Mouse (Mus musculus) liver, embryonic 12.5 days (tissue): ENCODE results near the gene Tmod2. TPM values are rescaled to one million over a fixed set of nuclear protein-coding genes. Genes with fewer than 3 reads are reported as not detected.

Source experiments
- ATAC-seq: fragments of 200-750 bp; cut with Nextera tagmentation; 2 replicates; pipeline ENCODE4 v1.8.0; 2017; ENCODE audit warnings: moderate number of reproducible peaks, mild to moderate bottlenecking, moderate library complexity
- H3K27ac ChIP-seq: fragments of 300-500 bp; sonication (generic); 2 replicates; pipeline ENCODE4 v1.5.1; 2016; ENCODE audit warnings: mild to moderate bottlenecking
- H3K27me3 ChIP-seq: fragments of 300-500 bp; sonication (generic); replicated peaks from 2 replicates; pipeline ENCODE4 v1.6.1; 2016; ENCODE audit warnings: mild to moderate bottlenecking, moderate library complexity
- H3K36me3 ChIP-seq: fragments of 300-500 bp; sonication (generic); 2 replicates; pipeline ENCODE4 v1.6.1; 2016; ENCODE audit warnings: mild to moderate bottlenecking, moderate library complexity
- H3K4me1 ChIP-seq: fragments of 300-500 bp; sonication (generic); 2 replicates; pipeline ENCODE4 v1.6.1; 2016
- H3K4me2 ChIP-seq: fragments of 300-500 bp; sonication (generic); 2 replicates; pipeline ENCODE4 v1.6.1; 2016; ENCODE audit warnings: mild to moderate bottlenecking, moderate library complexity
- H3K4me3 ChIP-seq: fragments of 300-500 bp; sonication (generic); 2 replicates; pipeline ENCODE4 v1.5.1; 2016; ENCODE audit warnings: mild to moderate bottlenecking, moderate library complexity
- H3K9ac ChIP-seq: fragments of 300-500 bp; sonication (generic); 2 replicates; pipeline ENCODE4 v1.6.1; 2016; ENCODE audit warnings: mild to moderate bottlenecking, moderate library complexity
- H3K9me3 ChIP-seq: fragments of 300-500 bp; sonication (generic); replicated peaks from 2 replicates; pipeline ENCODE4 v1.6.1; 2016; ENCODE audit warnings: mild to moderate bottlenecking, moderate library complexity
- WGBS: fragments of 180-500 bp; shearing (Covaris S2); methylation state at CpG from one replicate; pipeline ENCODE4 v1.1.7; 2016; ENCODE audit not compliant: insufficient replicate concordance; 5-methylcytosine and 5-hydroxymethylcytosine counted together
- polyA plus RNA-seq: library from polyadenylated mRNA; unstranded; fragments of >200 nt; fragmentation: Nextera tagmentation; extraction: Ambion mirVana; gene quantifications from 2 replicates; pipeline ENCODE4 v1.2.1, GENCODE M21; 2016

The Tmod2 gene
- polyA plus RNA-seq, 1 experiment from 2014 or later = 0.69 TPM

DNA sequence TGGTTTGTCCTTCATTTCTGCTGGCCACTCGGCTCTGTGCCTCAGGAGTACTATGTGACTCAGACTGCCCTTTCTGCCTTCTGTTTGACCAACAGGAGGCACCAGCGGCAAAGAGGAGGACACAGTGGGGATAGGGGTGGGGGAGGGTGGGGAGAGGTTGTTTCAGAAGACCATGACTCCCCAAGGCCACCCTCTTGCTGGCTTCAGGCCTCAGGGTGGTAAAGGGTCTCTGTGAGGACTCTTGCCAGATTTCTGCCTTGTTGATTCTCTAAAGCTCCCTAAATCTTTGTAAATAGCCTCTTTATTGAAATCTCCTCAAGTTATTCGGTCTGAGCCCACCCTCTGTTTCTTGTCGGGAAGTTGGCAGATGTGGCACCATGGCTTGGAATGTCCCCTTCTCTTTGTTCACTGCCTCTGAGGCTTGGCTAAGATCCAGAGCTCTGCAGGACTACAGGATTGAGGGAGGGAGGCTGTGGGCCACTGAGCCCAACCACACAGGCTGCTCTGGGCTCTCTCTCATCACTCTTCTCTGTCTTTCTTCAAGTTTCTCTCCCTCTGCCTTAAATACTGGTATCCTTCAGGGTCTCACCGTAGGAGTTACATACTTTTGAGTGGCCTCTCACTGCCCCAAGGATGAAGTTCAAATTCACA lies 11.8 kb downstream of the Tmod2 start:
- Histone ChIP-seq H3K9ac (no peak overlapping the region), H3K27ac (no peak overlapping the region), H3K4me1 (no peaks in the 10 kb centered on the region), H3K4me3 (no peak overlapping the region), H3K36me3 (no peaks in the 10 kb centered on the region), H3K27me3 (0 out of 2 replicates have a peak, but pooled peaks cover 3% of the 10 kb centered on the region), H3K9me3 (no peaks in the 10 kb centered on the region), H3K4me2 (no peak overlapping the region)
- no peak for ATAC-seq
- WGBS = 45% methylated on average over 5 of the region's 5 CpGs

DNA sequence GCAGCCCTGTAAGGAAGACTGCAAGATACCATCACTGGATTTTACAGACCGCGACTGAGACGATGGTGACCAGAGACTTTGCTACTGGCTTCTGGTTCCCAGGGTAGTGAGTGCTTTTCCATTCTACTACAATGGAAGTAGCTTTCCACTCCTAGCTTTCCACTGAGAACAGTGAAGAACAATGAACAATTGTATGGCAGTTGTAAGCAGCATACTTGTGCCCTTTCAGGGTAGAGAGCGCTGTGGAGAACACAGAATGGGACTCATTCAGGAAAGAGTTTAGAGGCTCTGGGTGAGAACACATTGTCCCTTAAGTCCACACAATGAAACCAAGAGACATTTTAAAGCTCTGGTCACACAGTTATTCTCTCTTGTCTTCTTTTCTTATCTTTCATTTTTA lies 13.5 kb downstream of the Tmod2 start:
- WGBS = 72% methylated on average over 4 of the region's 4 CpGs
- Histone ChIP-seq H3K9ac (no peak overlapping the region), H3K27me3 (0 out of 2 replicates have a peak, but pooled peaks cover 3% of the 10 kb centered on the region), H3K4me2 (no peak overlapping the region), H3K36me3 (no peaks in the 10 kb centered on the region), H3K4me3 (no peak overlapping the region), H3K9me3 (no peaks in the 10 kb centered on the region), H3K4me1 (no peaks in the 10 kb centered on the region), H3K27ac (no peak overlapping the region)
- ATAC-seq = no peak

DNA sequence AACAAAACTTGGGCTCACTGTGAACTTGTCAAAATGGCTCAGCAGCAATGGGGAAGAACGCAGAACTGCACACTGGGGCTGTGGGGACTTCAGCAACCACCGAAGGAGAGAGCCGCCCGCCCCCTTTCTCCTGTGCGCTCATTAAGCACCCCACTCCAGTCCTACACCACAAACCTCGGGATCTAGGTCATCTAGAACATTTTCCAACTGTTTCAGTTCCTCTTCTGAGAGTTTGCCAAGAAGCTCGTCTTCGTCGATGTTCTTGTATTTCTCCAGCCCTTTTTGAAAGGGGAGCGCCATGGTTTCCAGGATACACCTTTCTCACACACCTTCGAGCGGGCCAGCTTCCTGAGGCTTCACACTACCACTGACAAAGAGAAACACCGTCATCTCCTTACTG lies 14.1 kb downstream of the Tmod2 start:
- Histone ChIP-seq H3K4me3 (no peak overlapping the region), H3K27ac (no peak overlapping the region), H3K4me2 (no peak overlapping the region), H3K27me3 (0 out of 2 replicates have a peak, but pooled peaks cover 3% of the 10 kb centered on the region), H3K9me3 (no peaks in the 10 kb centered on the region), H3K36me3 (no peaks in the 10 kb centered on the region), H3K4me1 (no peaks in the 10 kb centered on the region), H3K9ac (no peak overlapping the region)
- 82% methylated on average over 13 of the region's 13 CpGs for WGBS
- ATAC-seq = no peak

DNA sequence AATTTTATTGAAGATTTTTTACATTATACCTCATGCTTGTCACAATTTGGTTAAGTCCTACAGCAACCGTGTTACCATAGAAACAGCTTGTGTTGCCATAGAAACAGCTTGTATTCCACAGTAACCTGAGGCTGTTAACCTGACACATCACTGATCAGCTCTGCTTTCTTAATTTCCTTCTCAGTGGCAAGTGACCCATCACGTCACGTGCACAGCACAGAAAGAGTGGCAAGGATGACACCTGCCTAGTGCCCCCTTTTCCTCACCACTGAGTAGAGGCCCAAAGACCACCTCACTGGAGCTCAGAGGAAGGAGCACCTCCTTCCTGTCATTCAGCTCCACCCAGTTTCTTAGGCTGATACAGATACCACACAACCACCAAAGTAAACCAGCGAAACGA lies 17.6 kb downstream of the Tmod2 start:
- Histone ChIP-seq H3K4me1 (no peaks in the 10 kb centered on the region), H3K4me3 (no peak overlapping the region), H3K9ac (no peak overlapping the region), H3K27ac (no peak overlapping the region), H3K4me2 (no peak overlapping the region), H3K27me3 (no peaks in the 10 kb centered on the region), H3K9me3 (no peaks in the 10 kb centered on the region), H3K36me3 (no peaks in the 10 kb centered on the region)
- WGBS = 66% methylated on average over 5 of the region's 5 CpGs
- ATAC-seq = no peak

DNA sequence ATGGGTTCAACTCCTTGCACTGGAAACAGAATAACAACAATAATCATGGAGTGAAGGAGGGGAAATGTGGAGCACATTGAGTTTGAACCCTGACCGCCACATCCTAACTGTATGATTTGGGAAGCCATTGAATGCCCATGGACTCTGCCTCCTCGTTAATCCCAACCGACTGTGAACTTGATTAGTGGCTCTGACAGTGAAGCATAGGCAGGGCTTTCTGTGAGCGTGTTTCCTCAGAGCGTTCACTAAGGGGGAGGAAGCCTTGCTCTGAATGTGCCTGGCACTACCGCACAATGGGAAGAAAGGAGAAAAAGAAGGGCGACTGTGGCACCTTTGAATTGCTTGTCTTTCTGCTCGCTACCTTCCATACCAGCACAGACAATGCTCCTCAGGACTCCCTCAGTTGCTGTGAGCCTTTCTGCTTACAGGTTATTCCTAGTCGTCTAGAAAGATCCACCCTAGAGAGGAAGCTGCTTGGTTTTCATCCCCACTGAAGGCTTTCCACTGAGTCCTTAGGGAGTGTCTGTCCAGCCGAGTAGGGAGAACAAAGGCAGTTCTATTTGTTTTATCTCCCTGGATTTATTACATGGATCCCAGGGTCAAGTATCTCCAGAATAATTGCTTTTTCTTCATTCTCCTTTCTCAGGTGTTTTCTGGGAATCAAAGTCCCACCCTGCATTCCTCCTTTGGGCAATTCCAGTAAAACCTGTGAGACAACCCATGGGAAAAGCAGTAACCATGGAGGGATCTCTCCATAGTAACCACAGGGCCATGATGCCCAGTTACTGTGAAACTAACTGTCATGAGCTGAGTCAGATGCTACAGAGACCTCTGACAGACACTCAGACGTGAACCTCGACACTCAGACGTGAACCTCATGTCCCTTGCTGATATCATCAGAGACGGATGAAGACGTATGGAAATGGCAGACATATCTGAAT lies 21.0 kb downstream of the Tmod2 start:
- H3K27me3 ChIP-seq = no peaks in the 10 kb centered on the region
- no peak overlapping the region for H3K9ac ChIP-seq
- H3K4me2 ChIP-seq = no peak overlapping the region
- WGBS = 73% methylated on average over 15 of the region's 15 CpGs
- H3K4me3 ChIP-seq = no peak overlapping the region
- no peak for ATAC-seq
- H3K36me3 ChIP-seq = no peaks in the 10 kb centered on the region
- H3K4me1 ChIP-seq = no peaks in the 10 kb centered on the region
- no peaks in the 10 kb centered on the region for H3K9me3 ChIP-seq
- H3K27ac ChIP-seq = no peak overlapping the region

DNA sequence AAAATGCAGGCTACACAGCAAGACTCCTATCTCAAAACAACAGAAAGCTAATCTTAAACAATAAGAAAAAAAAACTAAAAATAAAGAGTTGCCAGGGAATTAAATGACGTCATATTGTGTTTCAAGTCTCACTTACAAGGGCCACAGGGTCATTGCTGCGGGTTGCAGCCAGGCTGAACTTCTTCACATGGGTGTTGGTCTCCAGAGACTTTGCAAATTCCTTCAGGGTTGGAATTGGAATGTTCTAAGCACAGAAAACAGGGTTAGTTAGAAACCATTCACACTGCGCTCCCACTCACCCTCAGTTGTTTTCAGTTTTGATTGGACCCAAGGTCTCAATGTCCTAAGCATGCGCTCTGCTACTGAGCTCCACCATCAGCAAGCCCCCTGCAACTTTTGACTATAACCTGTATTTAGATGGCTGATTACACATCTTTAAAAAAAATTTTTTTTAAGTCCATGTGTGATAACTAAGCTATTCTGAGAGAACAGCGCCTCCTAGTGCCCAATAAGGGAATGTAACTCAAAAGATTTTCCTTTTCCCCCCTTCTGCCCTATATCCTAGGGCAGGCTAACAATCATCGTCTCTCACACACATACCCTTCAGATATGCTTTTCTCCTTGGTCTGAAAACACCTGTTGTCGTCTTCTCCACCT lies 29.3 kb downstream of the Tmod2 start:
- Histone ChIP-seq H3K9me3 (no peaks in the 10 kb centered on the region), H3K36me3 (no peaks in the 10 kb centered on the region), H3K4me1 (no peaks in the 10 kb centered on the region), H3K4me2 (no peak overlapping the region), H3K27ac (no peak overlapping the region), H3K4me3 (no peak overlapping the region), H3K27me3 (no peaks in the 10 kb centered on the region), H3K9ac (no peak overlapping the region)
- 47% methylated on average over 7 of the region's 7 CpGs for WGBS
- ATAC-seq = no peak

DNA sequence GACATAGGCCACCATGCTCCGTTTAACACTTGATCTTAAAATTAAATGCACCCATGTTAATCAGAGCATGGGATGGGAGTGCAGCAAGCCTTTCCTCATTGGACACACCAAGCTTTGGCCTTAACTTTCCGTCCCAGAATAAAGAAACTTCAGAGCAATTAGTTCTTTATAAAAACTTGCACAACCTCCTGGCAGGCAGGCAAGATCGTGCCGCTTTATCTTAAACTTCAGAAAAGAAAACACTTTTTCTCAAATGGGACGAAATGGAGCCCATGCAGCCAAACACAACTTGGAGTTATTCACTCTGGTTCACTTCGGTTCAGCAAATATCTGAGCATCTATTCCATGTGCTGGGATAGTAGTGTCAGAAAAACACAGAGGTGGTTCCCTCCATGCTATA lies 31.8 kb downstream of the Tmod2 start:
- Histone ChIP-seq H3K4me2 (no peak overlapping the region), H3K4me3 (no peak overlapping the region), H3K27ac (no peak overlapping the region), H3K4me1 (no peaks in the 10 kb centered on the region), H3K9me3 (no peaks in the 10 kb centered on the region), H3K36me3 (no peaks in the 10 kb centered on the region), H3K27me3 (no peaks in the 10 kb centered on the region), H3K9ac (no peak overlapping the region)
- ATAC-seq = no peak
- 77% methylated on average over 6 of the region's 6 CpGs for WGBS

DNA sequence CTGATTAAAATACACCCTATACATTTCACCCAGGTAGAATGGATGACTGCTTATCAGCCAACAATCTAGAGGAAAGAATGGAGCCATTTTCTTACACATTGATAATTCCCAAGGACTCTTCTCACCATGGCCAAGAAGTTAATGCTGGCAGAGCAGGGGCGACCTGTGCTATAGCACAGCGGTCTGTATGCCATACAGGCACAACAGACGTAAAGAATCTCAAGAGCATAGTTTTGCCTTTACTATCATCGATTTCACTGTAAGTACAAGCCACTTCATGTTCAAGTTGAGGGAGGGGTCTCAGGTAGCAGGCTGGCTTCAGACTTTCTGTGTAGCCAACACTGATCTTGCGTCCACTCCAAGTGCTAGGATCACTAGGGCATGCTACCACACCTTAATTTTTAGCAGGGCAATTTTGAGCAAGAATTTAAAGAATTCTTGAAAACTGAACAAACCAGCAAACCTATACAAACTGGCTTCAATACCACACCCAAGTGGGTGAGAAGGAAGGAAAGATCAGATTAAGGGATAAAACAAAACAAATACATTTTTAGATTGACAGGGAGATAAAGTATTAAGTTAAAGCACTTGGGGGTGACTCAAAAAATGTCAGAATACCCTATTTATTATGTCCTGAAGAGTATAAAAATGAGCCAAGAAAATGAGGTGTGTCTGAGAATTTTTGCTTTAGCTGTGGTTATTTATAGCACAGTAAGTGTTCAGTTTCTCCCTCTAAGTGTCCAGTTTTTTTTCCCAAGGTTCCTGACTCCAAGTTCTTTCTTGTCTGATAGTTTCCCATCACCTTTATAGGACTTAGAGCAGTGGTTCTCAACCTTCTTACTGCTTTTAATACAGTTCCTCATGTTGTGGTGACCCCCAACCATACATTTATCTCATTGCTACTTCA lies 39.8 kb downstream of the Tmod2 start:
- no peak overlapping the region for H3K9ac ChIP-seq
- WGBS = 83% methylated on average over 5 of the region's 5 CpGs
- H3K9me3 ChIP-seq = no peaks in the 10 kb centered on the region
- H3K4me1 ChIP-seq = no peaks in the 10 kb centered on the region
- no peaks in the 10 kb centered on the region for H3K27me3 ChIP-seq
- H3K4me3 ChIP-seq = no peak overlapping the region
- H3K36me3 ChIP-seq = no peaks in the 10 kb centered on the region
- no peak overlapping the region for H3K4me2 ChIP-seq
- no peak overlapping the region for H3K27ac ChIP-seq
- ATAC-seq = no peak

DNA sequence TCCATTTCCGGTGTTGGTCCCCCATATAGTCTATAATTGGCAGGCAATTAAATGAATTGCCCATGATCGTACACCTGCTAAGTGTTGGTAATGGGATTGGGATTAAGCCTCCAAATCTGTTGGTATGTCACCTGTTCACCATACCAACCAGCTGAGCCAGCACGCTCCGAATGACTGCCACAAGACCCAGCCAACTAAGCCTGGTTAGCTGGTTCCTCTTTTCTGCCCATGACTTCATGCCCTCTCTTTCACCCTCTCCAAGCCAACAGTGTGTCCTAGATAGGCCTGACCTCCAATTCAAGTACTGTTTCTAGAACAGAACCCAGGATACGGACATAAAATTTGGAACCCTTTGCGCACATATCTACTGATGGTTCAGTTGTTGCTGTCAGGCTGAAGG lies 42.7 kb downstream of the Tmod2 start:
- Histone ChIP-seq H3K9ac (no peak overlapping the region), H3K36me3 (no peaks in the 10 kb centered on the region), H3K9me3 (no peaks in the 10 kb centered on the region), H3K4me3 (no peak overlapping the region), H3K4me1 (peaks cover 8% of the 10 kb centered on the region), H3K27ac (no peak overlapping the region), H3K27me3 (no peaks in the 10 kb centered on the region), H3K4me2 (no peak overlapping the region)
- WGBS = 78% methylated on average over 6 of the region's 6 CpGs
- ATAC-seq = no peak

DNA sequence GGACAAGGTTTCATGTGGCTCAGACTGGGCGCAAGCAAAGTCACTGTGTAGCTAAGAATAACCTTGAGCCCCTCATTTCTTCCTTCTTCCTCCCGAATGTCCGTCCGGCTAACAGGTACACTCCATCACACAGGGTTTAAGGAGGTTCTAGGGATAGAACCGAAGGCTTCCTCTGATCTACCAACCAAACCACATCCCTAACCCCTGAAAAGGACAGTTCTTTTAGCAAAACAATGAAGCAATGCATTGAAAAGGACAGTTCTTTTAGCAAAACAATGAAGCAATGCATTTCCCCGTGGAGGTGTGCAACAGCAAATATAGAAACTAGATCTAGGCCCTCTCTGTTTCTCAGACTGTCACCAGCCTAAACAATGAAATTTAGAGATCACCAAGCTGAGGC lies 46.2 kb downstream of the Tmod2 start:
- no peak overlapping the region for H3K9ac ChIP-seq
- H3K4me2 ChIP-seq = no peak overlapping the region
- no peaks in the 10 kb centered on the region for H3K27me3 ChIP-seq
- no peak overlapping the region for H3K27ac ChIP-seq
- no peaks in the 10 kb centered on the region for H3K36me3 ChIP-seq
- WGBS = 72% methylated on average over 6 of the region's 6 CpGs
- H3K9me3 ChIP-seq = no peaks in the 10 kb centered on the region
- ATAC-seq = no peak
- H3K4me1 ChIP-seq = peaks cover 20% of the 10 kb centered on the region
- H3K4me3 ChIP-seq = no peak overlapping the region

DNA sequence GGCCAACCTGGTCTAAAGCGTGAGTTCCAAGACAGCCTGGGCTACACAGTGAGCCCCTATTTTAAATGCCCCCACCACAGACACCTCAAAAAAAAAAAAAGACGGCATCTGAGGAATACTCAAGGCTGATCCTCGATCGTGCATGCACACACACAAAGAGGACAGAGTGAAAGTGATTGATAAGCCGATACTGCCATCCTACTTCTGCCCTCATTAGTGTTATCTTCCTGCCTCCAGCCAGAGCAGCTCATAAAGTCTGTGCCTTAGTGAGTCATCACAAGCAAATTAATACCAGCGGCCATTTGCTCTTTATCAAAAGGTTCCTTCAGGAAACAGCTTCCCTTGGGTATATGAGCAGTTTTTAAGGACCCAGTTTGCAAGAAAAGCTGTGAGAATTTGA lies 47.5 kb downstream of the Tmod2 start:
- ATAC-seq = peak; percentile 53; the same call in 1 of the 2 replicates
- Histone ChIP-seq H3K4me3 (no peak overlapping the region), H3K9me3 (no peaks in the 10 kb centered on the region), H3K27ac (no peak overlapping the region), H3K27me3 (no peaks in the 10 kb centered on the region), H3K36me3 (no peaks in the 10 kb centered on the region), H3K4me1 (peaks cover 22% of the 10 kb centered on the region), H3K9ac (no peak overlapping the region), H3K4me2 (peak overlapping the region; percentile 47)
- 20% methylated on average over 6 of the region's 6 CpGs for WGBS
